Mouse (Mus musculus) A20 (cell line): ENCODE results near the gene Abcc3.
"Not testable (repeated sequence)": the region's sequence is repeated elsewhere in the genome, so short reads cannot be mapped to it uniquely, and the experiment has no call there.

Experiments used
- DNase-seq: peaks from one replicate; pipeline ENCODE4 v3.0.0-alpha.2; 2011; ENCODE audit warnings: low read depth, low spot score

Gene Abcc3

DNA sequence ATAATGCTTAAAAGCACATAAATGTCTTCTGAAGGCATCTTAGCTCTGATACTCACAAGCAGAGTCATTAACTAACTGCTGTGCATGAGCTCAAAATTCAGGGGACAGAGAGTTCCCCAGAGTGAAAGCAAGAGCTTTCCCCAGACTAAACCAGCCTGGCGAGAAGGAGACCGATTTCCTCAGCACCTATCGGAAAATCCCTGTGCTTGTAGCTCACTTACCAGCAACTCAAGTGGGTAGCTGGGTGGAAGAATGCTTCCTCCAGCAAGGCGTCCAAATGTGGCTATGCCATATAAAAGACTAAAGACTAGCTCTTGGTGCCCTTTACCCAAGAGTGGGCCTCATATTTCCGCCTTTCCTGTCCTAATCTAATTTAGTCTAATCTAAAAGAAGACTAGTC is 9.9 kb upstream of the Abcc3 start:
- DNase-seq = no peak

GRCm38 (mm10) chr11:94402029-94402428 is 9.2 kb upstream of the Abcc3 start:
- DNase-seq = not testable (repeated sequence)

- DNase-seq = no peak
These were observed 8.2 kb upstream of the Abcc3 start for GRCm38 (mm10) chr11:94400996-94401395.

GRCm38 (mm10) chr11:94394107-94394506 is 1.3 kb upstream of the Abcc3 start:
- no peak for DNase-seq

DNA sequence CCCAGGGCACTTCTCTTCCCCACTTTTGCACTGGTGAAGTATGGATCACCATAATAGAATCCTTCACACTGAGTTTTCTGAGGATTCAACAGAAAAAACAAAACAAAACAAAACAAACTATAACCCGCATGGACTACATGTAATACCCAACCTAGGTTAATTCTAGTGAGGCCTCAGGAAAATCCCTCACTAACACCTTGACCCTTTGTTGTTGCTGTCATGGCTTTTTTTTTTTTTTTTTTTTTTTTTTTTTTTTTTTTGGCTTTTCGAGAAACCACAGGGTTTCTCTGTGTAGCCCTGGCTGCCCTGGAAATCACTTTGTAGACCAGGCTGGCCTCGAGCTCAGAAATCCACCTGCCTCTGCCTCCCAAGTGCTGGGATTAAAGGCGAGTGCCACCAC is 693 bp upstream of the Abcc3 start:
- not testable (repeated sequence) for DNase-seq

- no peak for DNase-seq
These were observed 1.1 kb downstream of the Abcc3 start for GRCm38 (mm10) chr11:94391661-94392060.

GRCm38 (mm10) chr11:94390825-94391224 is 2.0 kb downstream of the Abcc3 start:
- no peak for DNase-seq

- no peak for DNase-seq
These were observed 2.9 kb downstream of the Abcc3 start for GRCm38 (mm10) chr11:94389724-94390396.

DNA sequence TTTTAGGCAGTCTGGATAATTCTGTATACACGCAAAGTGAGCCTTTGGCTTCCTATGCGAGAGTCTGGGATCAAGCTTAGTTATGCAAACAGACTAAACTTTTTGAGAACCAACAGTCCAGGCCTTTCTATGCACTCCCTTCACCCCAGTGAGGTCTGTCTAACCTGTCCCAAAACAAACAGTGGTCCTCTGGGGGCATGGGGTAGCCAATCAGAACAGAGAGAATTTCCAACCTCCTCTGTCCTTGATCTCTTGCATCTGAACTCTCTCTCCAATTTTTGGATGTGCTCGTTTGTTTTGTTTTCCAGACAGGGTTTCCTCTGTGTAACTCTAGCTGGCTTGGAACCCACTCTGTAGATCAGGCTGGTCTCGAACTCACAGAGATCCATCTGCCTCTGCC is 3.8 kb downstream of the Abcc3 start:
- no peak for DNase-seq

DNA sequence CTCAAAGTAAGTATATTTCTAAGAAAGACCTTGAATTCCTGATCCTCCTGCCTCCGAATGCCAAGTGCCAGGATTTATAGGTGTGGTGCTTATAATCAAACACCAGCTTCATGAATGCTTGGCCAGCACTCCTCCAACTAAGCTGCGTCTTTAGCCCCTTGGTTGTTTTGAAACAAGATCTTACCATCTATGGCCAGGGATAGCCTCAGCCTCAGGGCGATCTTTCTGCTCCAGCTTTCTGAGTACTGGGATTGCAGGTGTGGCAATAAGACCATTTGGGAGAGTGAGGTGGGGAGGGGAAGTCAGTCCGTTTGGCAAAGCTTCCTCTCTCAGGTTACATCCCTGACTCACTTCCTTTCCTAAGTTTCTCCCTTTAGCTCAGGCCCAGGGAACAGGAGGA is 5.0 kb downstream of the Abcc3 start:
- no peak for DNase-seq

- DNase-seq = peak; percentile 68
These were observed 6.6 kb downstream of the Abcc3 start for GRCm38 (mm10) chr11:94385977-94386771.

DNA sequence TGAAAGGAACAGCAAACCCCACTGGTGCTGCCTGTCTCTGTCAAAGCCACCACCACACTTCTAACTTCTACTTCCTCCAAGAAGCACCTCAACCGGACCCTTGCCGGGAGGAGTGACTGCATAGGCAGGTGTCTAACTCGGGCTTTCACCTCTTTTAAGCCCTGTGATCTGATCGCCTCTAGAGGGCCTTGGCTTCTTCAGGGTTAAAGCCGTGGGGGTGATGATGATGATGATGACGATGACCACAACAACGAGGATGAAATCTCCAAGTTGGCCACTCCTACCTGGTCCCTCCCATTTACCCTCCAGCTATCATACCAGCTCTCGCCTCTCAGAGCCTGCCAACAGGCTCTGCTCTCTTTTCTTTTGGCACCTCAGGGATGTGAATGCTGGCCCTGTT is 13.1 kb downstream of the Abcc3 start:
- peak; percentile 37 for DNase-seq

DNA sequence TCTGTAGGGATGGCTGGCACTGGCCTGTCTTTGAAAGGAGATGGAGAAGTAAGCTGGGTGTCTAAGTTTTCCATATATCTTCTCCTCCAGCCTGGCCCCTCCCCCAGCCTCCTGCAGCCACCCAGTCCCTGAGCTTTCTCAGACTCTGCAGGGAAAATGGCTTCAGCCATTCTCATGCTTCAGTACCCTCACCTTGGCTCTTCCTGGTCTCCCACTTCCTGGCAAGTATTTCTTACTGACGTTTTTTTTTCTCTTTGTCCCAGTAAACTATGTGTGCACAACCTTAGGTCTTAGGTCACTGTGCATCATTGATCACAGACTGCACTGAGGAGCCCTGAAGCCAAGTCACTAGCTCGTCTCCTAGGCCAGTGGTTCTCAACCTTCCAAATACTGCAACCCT is 13.7 kb downstream of the Abcc3 start:
- DNase-seq = no peak

DNA sequence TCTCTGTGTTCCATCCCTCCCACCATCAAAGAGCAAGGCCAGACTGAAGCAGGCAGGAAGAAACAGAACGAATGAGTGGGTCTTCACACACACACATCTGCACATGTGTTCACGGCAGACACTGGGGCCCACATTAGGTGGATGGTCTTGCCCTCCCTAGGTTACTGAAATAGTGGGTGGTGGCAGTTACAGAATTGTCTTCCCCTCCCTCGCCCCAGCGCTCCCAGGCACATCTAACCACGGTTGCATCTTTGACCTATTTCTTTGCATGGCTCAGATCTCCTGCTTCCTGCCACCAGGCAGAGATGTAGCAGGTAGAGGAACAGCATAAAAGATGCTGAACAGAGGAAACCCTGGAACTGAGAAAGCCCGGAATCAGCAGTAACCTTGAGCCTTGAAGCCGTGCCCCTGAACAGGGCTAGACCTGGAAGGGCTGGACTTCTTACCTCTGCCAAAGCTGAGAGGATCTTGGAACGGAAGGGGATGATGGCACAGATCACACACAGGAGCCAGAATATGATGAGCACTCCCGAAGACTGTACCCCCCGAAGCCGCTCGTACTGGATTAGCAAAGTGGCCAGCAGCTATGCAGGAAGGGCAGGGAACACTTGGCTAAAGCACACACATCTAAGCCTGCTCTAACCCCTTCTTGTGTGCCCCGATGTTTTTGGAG is 18.4 kb downstream of the Abcc3 start:
- DNase-seq = no peak

DNA sequence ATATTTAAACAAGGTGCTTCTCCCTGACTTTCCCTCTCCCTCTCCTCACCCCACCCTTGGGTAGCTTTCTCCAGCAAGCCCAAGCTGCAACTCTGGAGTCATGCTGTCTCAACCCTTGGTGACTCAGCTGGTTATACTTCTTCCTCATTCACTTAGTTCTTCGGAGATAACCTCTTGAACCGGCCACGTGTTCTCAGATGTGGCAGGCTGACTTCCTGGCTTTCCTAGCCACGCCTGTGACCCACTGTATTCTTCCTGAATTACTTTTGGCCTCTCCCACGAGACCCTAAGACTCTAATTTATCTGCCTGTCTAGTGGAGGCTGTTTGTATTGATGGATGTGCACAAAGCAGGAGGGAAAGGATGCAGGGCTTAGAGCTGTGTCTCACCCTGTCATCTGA is 22.0 kb downstream of the Abcc3 start:
- peak; percentile 36 for DNase-seq

GRCm38 (mm10) chr11:94369981-94370380 is 22.8 kb downstream of the Abcc3 start:
- DNase-seq = no peak

GRCm38 (mm10) chr11:94365340-94365739 is 27.5 kb downstream of the Abcc3 start:
- no peak for DNase-seq

- DNase-seq = no peak
These were observed 29.1 kb downstream of the Abcc3 start for GRCm38 (mm10) chr11:94363690-94364089.

DNA sequence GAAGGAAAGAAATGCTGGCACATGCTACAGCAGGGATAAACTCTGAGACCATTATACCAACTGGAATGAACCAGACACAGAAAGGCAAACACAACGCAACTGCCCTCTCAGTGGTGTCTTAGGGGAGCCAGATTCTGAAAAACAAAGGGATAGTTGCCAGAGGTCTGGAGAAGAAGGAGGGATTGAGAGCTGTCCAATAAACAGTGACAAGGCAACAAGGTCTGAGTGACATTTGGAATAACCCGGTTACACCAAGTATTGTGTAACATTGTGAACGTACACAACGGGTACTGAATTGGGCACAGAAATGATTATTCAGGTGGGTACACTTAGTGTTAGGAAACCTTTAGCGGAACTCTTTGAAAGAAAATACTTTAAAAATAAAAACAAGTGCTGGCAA is 30.7 kb downstream of the Abcc3 start:
- no peak for DNase-seq

GRCm38 (mm10) chr11:94361166-94361870 is 31.5 kb downstream of the Abcc3 start:
- no peak for DNase-seq

GRCm38 (mm10) chr11:94359168-94359567 is 33.6 kb downstream of the Abcc3 start:
- DNase-seq = no peak
